Mouse (Mus musculus): ENCODE results near the gene Fads2. TPM values are rescaled to one million over a fixed set of nuclear protein-coding genes. Genes with fewer than 3 reads are reported as not detected.

The Fads2 gene
- polyA plus RNA-seq, 1 experiment from 2014 or later = 31.5 TPM

DNA sequence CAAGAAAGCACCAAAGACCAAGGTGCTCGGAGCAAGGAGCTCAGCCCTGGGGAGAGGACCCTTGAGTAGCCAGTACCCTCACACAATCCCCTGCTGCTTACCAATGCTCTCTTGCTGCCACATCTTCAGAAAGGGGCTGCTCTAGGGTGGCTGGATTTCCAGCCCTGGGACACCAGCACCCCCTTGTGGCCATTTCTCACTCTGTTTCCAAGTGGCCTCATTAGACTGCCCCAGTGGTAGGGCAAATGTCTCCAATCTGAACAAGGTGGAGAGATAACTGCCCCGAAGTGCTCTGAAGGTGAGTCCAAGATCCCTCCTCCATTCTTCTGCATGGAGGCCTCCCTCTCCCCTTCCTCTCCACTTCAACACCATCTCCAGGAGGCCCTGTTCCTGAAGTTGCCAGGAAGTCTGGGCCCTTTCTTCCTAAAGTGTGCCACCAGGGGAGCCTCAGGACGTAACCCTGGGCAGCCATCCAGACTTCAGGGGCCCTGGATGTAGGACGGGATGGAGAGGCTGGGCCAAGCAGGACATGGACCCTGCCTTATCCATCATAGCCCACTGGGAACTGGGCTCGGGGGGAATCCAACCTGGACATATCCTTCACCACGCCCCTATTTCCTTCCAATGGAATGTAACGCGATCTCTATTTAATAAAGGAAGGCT, 66.6 kb downstream of the Fads2 start:
- Histone ChIP-seq H3K9me3 (replicated peaks; ENCODE audit: control insufficient read depth, low read length) (no peaks in the 10 kb centered on the region), H3K4me1 (ENCODE audit: control insufficient read depth, insufficient read depth, low read length) (peaks cover 26% of the 10 kb centered on the region), H3K4me2 (ENCODE audit: low read depth, low read length) (no peak overlapping the region), H3K36me3 (ENCODE audit: control insufficient read depth, insufficient read depth) (no peaks in the 10 kb centered on the region), H3K27me3 (ENCODE audit: control insufficient read depth, insufficient read depth, low read length) (no peaks in the 10 kb centered on the region), H3K4me3 (ENCODE audit: low read length) (no peak overlapping the region), H3K9ac (ENCODE audit: low read length) (no peak overlapping the region), H3K27ac (ENCODE audit: low read length) (no peak overlapping the region)
- WGBS = 51% methylated on average over 8 of the region's 8 CpGs
- ATAC-seq (replicated peaks; ENCODE audit: extremely low read depth, insufficient read depth, low FRiP score) = peak; percentile 65; the same call in 1 of the 2 replicates

- Histone ChIP-seq H3K9me3 (replicated peaks; ENCODE audit: control insufficient read depth, low read length) (no peaks in the 10 kb centered on the region), H3K9ac (ENCODE audit: low read length) (no peak overlapping the region)
Observed at GRCm38 (mm10) chr19:10034356-10034755, 67.2 kb downstream of the Fads2 start.

GRCm38 (mm10) chr19:10033211-10033973, 68.2 kb downstream of the Fads2 start:
- Histone ChIP-seq H3K9ac (ENCODE audit: low read length) (no peak overlapping the region), H3K36me3 (ENCODE audit: control insufficient read depth, insufficient read depth) (no peaks in the 10 kb centered on the region)
- 0 out of 2 replicates have a peak, but pooled peaks have one; percentile 11 for ATAC-seq (replicated peaks; ENCODE audit: extremely low read depth, insufficient read depth, low FRiP score)

More at GRCm38 (mm10) chr19:10034356-10034755, 67.2 kb downstream of the Fads2 start:
- no peak for ATAC-seq (replicated peaks; ENCODE audit: extremely low read depth, insufficient read depth, low FRiP score)
- H3K36me3 ChIP-seq (ENCODE audit: control insufficient read depth, insufficient read depth) = no peaks in the 10 kb centered on the region
- H3K27me3 ChIP-seq (ENCODE audit: control insufficient read depth, insufficient read depth, low read length) = no peaks in the 10 kb centered on the region
- 81% methylated on average over 5 of the region's 5 CpGs for WGBS
- H3K27ac ChIP-seq (ENCODE audit: low read length) = no peak overlapping the region
- H3K4me3 ChIP-seq (ENCODE audit: low read length) = no peak overlapping the region
- H3K4me1 ChIP-seq (ENCODE audit: control insufficient read depth, insufficient read depth, low read length) = peaks cover 21% of the 10 kb centered on the region
- H3K4me2 ChIP-seq (ENCODE audit: low read depth, low read length) = no peak overlapping the region

GRCm38 (mm10) chr19:10029746-10030145, 71.8 kb downstream of the Fads2 start:
- no peak overlapping the region for H3K9ac ChIP-seq (ENCODE audit: low read length)
- H3K4me1 ChIP-seq (ENCODE audit: control insufficient read depth, insufficient read depth, low read length) = peaks cover 17% of the 10 kb centered on the region
- WGBS = 88% methylated on average over 2 of the region's 2 CpGs
- no peaks in the 10 kb centered on the region for H3K9me3 ChIP-seq (replicated peaks; ENCODE audit: control insufficient read depth, low read length)
- no peak overlapping the region for H3K4me3 ChIP-seq (ENCODE audit: low read length)
- H3K4me2 ChIP-seq (ENCODE audit: low read depth, low read length) = no peak overlapping the region
- H3K27me3 ChIP-seq (ENCODE audit: control insufficient read depth, insufficient read depth, low read length) = no peaks in the 10 kb centered on the region
- no peak overlapping the region for H3K27ac ChIP-seq (ENCODE audit: low read length)
- no peaks in the 10 kb centered on the region for H3K36me3 ChIP-seq (ENCODE audit: control insufficient read depth, insufficient read depth)
- ATAC-seq (replicated peaks; ENCODE audit: extremely low read depth, insufficient read depth, low FRiP score) = no peak

More at GRCm38 (mm10) chr19:10033211-10033973, 68.2 kb downstream of the Fads2 start:
- no peaks in the 10 kb centered on the region for H3K9me3 ChIP-seq (replicated peaks; ENCODE audit: control insufficient read depth, low read length)
- peaks cover 12% of the 10 kb centered on the region for H3K4me1 ChIP-seq (ENCODE audit: control insufficient read depth, insufficient read depth, low read length)
- no peaks in the 10 kb centered on the region for H3K27me3 ChIP-seq (ENCODE audit: control insufficient read depth, insufficient read depth, low read length)
- no peak overlapping the region for H3K27ac ChIP-seq (ENCODE audit: low read length)
- WGBS = 43% methylated on average over 8 of the region's 8 CpGs
- H3K4me3 ChIP-seq (ENCODE audit: low read length) = no peak overlapping the region
- H3K4me2 ChIP-seq (ENCODE audit: low read depth, low read length) = no peak overlapping the region

DNA sequence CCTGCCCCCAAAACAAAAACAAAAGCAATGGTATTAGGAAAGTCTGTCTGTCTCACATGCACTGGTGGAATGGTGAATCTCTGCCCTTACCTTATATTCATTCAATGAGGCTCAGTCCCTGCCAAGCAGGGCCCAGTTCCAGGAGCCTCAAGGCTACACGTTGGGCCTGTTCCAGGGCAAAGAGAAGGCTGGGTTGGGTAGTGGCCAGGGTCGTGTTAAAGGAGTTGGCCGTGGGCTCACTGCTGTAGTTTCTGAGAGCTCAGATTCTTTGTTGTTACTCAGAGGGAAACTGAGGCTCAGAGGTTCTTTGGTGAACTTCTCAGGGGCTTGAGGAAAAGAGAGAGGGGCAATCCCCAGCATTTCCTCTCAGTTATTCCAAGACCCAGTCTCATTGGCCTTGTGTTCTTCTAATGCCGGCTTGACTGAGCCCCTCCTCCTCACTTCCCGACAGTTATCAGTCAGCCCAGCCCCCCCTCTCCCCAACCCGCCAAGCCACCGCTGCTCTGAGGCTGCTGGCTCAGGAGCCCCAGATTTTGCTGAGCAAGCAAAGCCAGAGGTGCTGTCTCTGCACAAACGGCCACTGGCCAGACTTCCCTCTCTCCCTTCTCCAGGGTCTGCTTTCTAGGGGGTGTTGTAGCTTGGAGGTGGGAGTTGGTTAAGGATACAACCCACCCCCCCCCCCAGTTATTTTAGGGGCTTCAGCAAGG, 76.2 kb downstream of the Fads2 start:
- H3K9ac ChIP-seq (ENCODE audit: low read length) = peak overlapping the region; percentile 31
- H3K27ac ChIP-seq (ENCODE audit: low read length) = peak overlapping the region; percentile 79
- H3K4me1 ChIP-seq (ENCODE audit: control insufficient read depth, insufficient read depth, low read length) = peaks cover 30% of the 10 kb centered on the region
- ATAC-seq (replicated peaks; ENCODE audit: extremely low read depth, insufficient read depth, low FRiP score) = peak; percentile 66
- WGBS = 7% methylated on average over 8 of the region's 8 CpGs
- no peaks in the 10 kb centered on the region for H3K27me3 ChIP-seq (ENCODE audit: control insufficient read depth, insufficient read depth, low read length)
- peak overlapping the region; percentile 31; the same call in 1 of the 2 replicates for H3K4me2 ChIP-seq (ENCODE audit: low read depth, low read length)
- no peak overlapping the region for H3K4me3 ChIP-seq (ENCODE audit: low read length)
- H3K36me3 ChIP-seq (ENCODE audit: control insufficient read depth, insufficient read depth) = no peaks in the 10 kb centered on the region
- no peaks in the 10 kb centered on the region for H3K9me3 ChIP-seq (replicated peaks; ENCODE audit: control insufficient read depth, low read length)

DNA sequence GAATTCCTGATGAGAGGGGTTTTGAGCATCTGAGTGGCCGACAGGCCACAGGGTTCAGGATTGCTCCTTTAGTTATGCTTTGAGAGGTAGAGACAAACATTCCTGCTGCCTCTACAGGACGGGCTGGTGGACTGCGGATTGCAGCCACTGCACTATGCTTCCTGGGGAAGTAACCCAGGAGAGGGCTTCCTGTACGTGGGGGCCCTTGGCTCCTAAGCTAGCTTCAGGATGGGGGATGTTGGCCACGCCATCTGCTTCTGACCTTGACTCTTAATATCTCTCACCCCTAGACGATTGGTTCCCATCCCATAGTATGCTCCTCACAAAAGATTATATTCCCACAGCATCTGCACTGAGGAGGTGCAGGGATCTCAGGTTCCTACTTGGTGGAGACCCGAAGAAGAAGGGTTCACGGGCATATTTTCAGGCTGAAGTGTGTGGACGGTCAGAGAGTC, 78.2 kb downstream of the Fads2 start:
- Histone ChIP-seq H3K9ac (ENCODE audit: low read length) (no peak overlapping the region), H3K27me3 (ENCODE audit: control insufficient read depth, insufficient read depth, low read length) (no peaks in the 10 kb centered on the region), H3K4me1 (ENCODE audit: control insufficient read depth, insufficient read depth, low read length) (peaks cover 38% of the 10 kb centered on the region), H3K27ac (ENCODE audit: low read length) (peak overlapping the region; percentile 56), H3K4me3 (ENCODE audit: low read length) (no peak overlapping the region), H3K4me2 (ENCODE audit: low read depth, low read length) (no peak overlapping the region), H3K36me3 (ENCODE audit: control insufficient read depth, insufficient read depth) (no peaks in the 10 kb centered on the region), H3K9me3 (replicated peaks; ENCODE audit: control insufficient read depth, low read length) (no peaks in the 10 kb centered on the region)
- WGBS = 53% methylated on average over 9 of the region's 9 CpGs
- no peak for ATAC-seq (replicated peaks; ENCODE audit: extremely low read depth, insufficient read depth, low FRiP score)

- 0 out of 2 replicates have a peak overlapping the region, but pooled peaks have one; percentile 0 for H3K9ac ChIP-seq (ENCODE audit: low read length)
- H3K4me2 ChIP-seq (ENCODE audit: low read depth, low read length) = no peak overlapping the region
Observed at GRCm38 (mm10) chr19:10022414-10023303, 78.9 kb downstream of the Fads2 start.

DNA sequence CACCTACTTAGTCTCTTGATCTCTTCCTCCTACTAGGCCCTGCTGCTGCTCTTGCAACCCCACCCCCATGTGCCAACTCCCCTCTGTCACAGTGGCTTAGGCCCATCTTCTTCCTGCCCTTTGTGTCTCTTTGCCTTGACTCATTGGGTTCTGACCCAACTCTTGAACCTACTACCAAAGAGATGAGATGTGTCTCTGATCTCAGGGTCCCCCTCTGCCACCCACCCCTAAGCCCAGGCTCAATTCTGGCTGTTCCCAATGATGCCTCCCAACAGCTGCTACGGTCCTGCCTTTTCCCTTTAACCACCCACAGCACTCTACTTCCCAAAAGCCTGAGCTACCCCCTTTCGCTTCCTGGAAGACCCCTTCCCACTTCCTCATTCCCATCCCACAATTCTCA, 79.6 kb downstream of the Fads2 start:
- peak overlapping the region; percentile 41; the same call in 1 of the 2 replicates for H3K27ac ChIP-seq (ENCODE audit: low read length)
- no peak for ATAC-seq (replicated peaks; ENCODE audit: extremely low read depth, insufficient read depth, low FRiP score)
- peaks cover 44% of the 10 kb centered on the region for H3K4me1 ChIP-seq (ENCODE audit: control insufficient read depth, insufficient read depth, low read length)
- 83% methylated on average over 2 of the region's 2 CpGs for WGBS
- no peaks in the 10 kb centered on the region for H3K9me3 ChIP-seq (replicated peaks; ENCODE audit: control insufficient read depth, low read length)
- H3K4me2 ChIP-seq (ENCODE audit: low read depth, low read length) = no peak overlapping the region
- no peaks in the 10 kb centered on the region for H3K27me3 ChIP-seq (ENCODE audit: control insufficient read depth, insufficient read depth, low read length)
- H3K4me3 ChIP-seq (ENCODE audit: low read length) = no peak overlapping the region
- no peaks in the 10 kb centered on the region for H3K36me3 ChIP-seq (ENCODE audit: control insufficient read depth, insufficient read depth)
- H3K9ac ChIP-seq (ENCODE audit: low read length) = no peak overlapping the region

More at GRCm38 (mm10) chr19:10022414-10023303, 78.9 kb downstream of the Fads2 start:
- WGBS = 63% methylated on average over 5 of the region's 5 CpGs
- H3K4me1 ChIP-seq (ENCODE audit: control insufficient read depth, insufficient read depth, low read length) = peaks cover 41% of the 10 kb centered on the region
- H3K4me3 ChIP-seq (ENCODE audit: low read length) = no peak overlapping the region
- H3K27ac ChIP-seq (ENCODE audit: low read length) = peak overlapping the region; percentile 41
- H3K9me3 ChIP-seq (replicated peaks; ENCODE audit: control insufficient read depth, low read length) = no peaks in the 10 kb centered on the region
- H3K36me3 ChIP-seq (ENCODE audit: control insufficient read depth, insufficient read depth) = no peaks in the 10 kb centered on the region
- H3K27me3 ChIP-seq (ENCODE audit: control insufficient read depth, insufficient read depth, low read length) = no peaks in the 10 kb centered on the region
- ATAC-seq (replicated peaks; ENCODE audit: extremely low read depth, insufficient read depth, low FRiP score) = no peak
